In genomic region chr12:26411841-26412450, GRCm38 (mm10) we compare ENCODE assay signal across 10 mouse cellular contexts. TPM values are rescaled to one million over a fixed set of nuclear protein-coding genes. Genes with fewer than 3 reads are reported as not detected.
A peak's percentile ranks its signal among the peaks of the same experiment; 100 is the strongest.
DNase-seq lines count a peak whose midpoint lies in the region; ATAC-seq and TF ChIP-seq lines count a peak whose summit lies in the region.
"Had no signal": no experiment of that assay in that cellular context is flagged by ENCODE, and none has a peak within 500 bp of the region (broad histone marks: within the 10 kb centered on the region; RNA-seq: fewer than 3 reads in every experiment).

No protein-coding gene starts in this region.

- ATAC-seq in kidney, postnatal 0 days (replicated peaks; ENCODE audit: low FRiP score, low read depth) = no peak
- no peak for ATAC-seq in forebrain, embryonic 13.5 days
- no peak for ATAC-seq in midbrain, embryonic 14.5 days (ENCODE audit: low FRiP score, low TSS enrichment)

- H3K9ac ChIP-seq in kidney, postnatal 0 days (ENCODE audit: low read depth, low read length) = no peak overlapping the region
- H3K9ac ChIP-seq in forebrain, embryonic 13.5 days = no peak overlapping the region
- H3K9ac ChIP-seq in midbrain, embryonic 14.5 days (replicated peaks; ENCODE audit: low read length) = no peak overlapping the region

- TF ChIP-seq CTCF in kidney, postnatal 0 days (IDR thresholded peaks at IDR 0.05; ENCODE audit: low read depth) = no peak
- TF ChIP-seq CTCF in kidney, adult 2 months (conservative IDR thresholded peaks at IDR 0.05; ENCODE audit: insufficient read depth, insufficient read length, low read depth, low read length) = no peak

- H3K4me2 ChIP-seq in kidney, postnatal 0 days (ENCODE audit: low read length) = peak overlapping the region; percentile 92
- peak overlapping the region; percentile 83 for H3K4me2 ChIP-seq in forebrain, embryonic 13.5 days
- peak overlapping the region; percentile 86 for H3K4me2 ChIP-seq in midbrain, embryonic 14.5 days (ENCODE audit: low read length)

- no peak for TF ChIP-seq POLR2A in kidney, adult 2 months (IDR thresholded peaks at IDR 0.05; ENCODE audit: low read depth, low read length)

- H3K27me3 ChIP-seq in kidney, postnatal 0 days (ENCODE audit: insufficient read depth, low read length) = no peaks in the 10 kb centered on the region
- no peaks in the 10 kb centered on the region for H3K27me3 ChIP-seq in kidney, adult 2 months (replicated peaks; ENCODE audit: control insufficient read depth, insufficient read depth, low read length)
- H3K27me3 ChIP-seq in forebrain, embryonic 13.5 days = no peaks in the 10 kb centered on the region
- H3K27me3 ChIP-seq in midbrain, embryonic 14.5 days (ENCODE audit: control insufficient read depth, insufficient read depth, low read length) = no peaks in the 10 kb centered on the region

- peak; percentile 28 for DNase-seq in gastrocnemius, postnatal 25 days
- no peak for DNase-seq in gastrocnemius, postnatal 36 days
- DNase-seq in kidney, postnatal 0 days (ENCODE audit: low spot score) = no peak
- no peak for DNase-seq in kidney, adult 2 months
- no peak for DNase-seq in midbrain, embryonic 14.5 days
- no peak for DNase-seq in adrenal gland, postnatal 36 days
- DNase-seq in right cerebral cortex, adult 18-20 months = no peak
- DNase-seq: kidney, adult 9 months; left cerebral cortex, postnatal 4 days had no signal

- 0 out of 2 replicates have a peak overlapping the region, but pooled peaks have one; percentile 78 for H3K4me3 ChIP-seq in kidney, postnatal 0 days (replicated peaks; ENCODE audit: low read depth, low read length)
- no peak overlapping the region for H3K4me3 ChIP-seq in kidney, adult 2 months (ENCODE audit: insufficient read depth, low read depth, low read length)
- H3K4me3 ChIP-seq in forebrain, embryonic 13.5 days = 0 out of 2 replicates have a peak overlapping the region, but pooled peaks have one; percentile 77
- H3K4me3 ChIP-seq in midbrain, embryonic 14.5 days (replicated peaks; ENCODE audit: low read depth, low read length) = no peak overlapping the region

- intact Hi-C loops in gastrocnemius, postnatal 36 days (cut with DNase I) = no loop called here

- no peak overlapping the region for H3K27ac ChIP-seq in kidney, postnatal 0 days
- H3K27ac ChIP-seq in kidney, adult 2 months (ENCODE audit: insufficient read depth, low read depth, low read length) = no peak overlapping the region
- no peak overlapping the region for H3K27ac ChIP-seq in forebrain, embryonic 13.5 days
- H3K27ac ChIP-seq in midbrain, embryonic 14.5 days (replicated peaks; ENCODE audit: low read depth, low read length) = no peak overlapping the region

- no peaks in the 10 kb centered on the region for H3K36me3 ChIP-seq in kidney, postnatal 0 days (ENCODE audit: insufficient read depth, low read length)
- no peaks in the 10 kb centered on the region for H3K36me3 ChIP-seq in kidney, adult 2 months (ENCODE audit: control insufficient read depth, insufficient read depth, low read length)
- peaks cover 19% of the 10 kb centered on the region; the same call in 1 of the 2 replicates for H3K36me3 ChIP-seq in forebrain, embryonic 13.5 days (ENCODE audit: poor library complexity, severe bottlenecking)
- 0 out of 2 replicates have a peak, but pooled peaks cover 4% of the 10 kb centered on the region for H3K36me3 ChIP-seq in midbrain, embryonic 14.5 days (ENCODE audit: control insufficient read depth, insufficient read depth, low read length)

- peaks cover 33% of the 10 kb centered on the region for H3K4me1 ChIP-seq in kidney, postnatal 0 days (replicated peaks; ENCODE audit: insufficient read depth, low read length)
- H3K4me1 ChIP-seq in kidney, adult 2 months (ENCODE audit: control insufficient read depth, insufficient read depth, low read length) = no peaks in the 10 kb centered on the region
- peaks cover 68% of the 10 kb centered on the region for H3K4me1 ChIP-seq in forebrain, embryonic 13.5 days
- H3K4me1 ChIP-seq in midbrain, embryonic 14.5 days (ENCODE audit: control insufficient read depth, insufficient read depth, low read length) = peaks cover 26% of the 10 kb centered on the region

- 49% methylated on average over 10 of the region's 10 CpGs for WGBS in kidney, postnatal 0 days
- WGBS in kidney, adult 2 months = 63% methylated on average over 10 of the region's 10 CpGs
- WGBS in forebrain, embryonic 13.5 days = 49% methylated on average over 10 of the region's 10 CpGs
- WGBS in midbrain, embryonic 14.5 days = 76% methylated on average over 10 of the region's 10 CpGs

- H3K9me3 ChIP-seq in kidney, postnatal 0 days (replicated peaks; ENCODE audit: low read length) = no peaks in the 10 kb centered on the region
- H3K9me3 ChIP-seq in forebrain, embryonic 13.5 days (replicated peaks) = no peaks in the 10 kb centered on the region
- H3K9me3 ChIP-seq in midbrain, embryonic 14.5 days (ENCODE audit: control insufficient read depth, low read length) = no peaks in the 10 kb centered on the region

RNA-seq across cellular contexts. Expression of gene Rnf144a, which starts 3.1 kb away (rescaled TPM):
- 1 to 10 TPM; 7.0 to 8.7 TPM for total RNA-seq in gastrocnemius, postnatal 25 days (2021)
- total RNA-seq in gastrocnemius, postnatal 36 days (2021) = 1 to 10 TPM; 5.2 to 6.6 TPM
- polyA plus RNA-seq in kidney, postnatal 0 days (2015; fragmentation: Nextera tagmentation; extraction: Ambion mirVana) = 19.2 and 21.7 TPM in 2 replicates
- polyA plus RNA-seq in kidney, adult 2 months (2012; rRNA removed) = 12.6 and 12.7 TPM in 2 replicates
- polyA plus RNA-seq in forebrain, embryonic 13.5 days (2015; fragmentation: Nextera tagmentation; extraction: Ambion mirVana) = 36.8 and 40.3 TPM in 2 replicates
- 21.6 and 26.2 TPM in 2 replicates for polyA plus RNA-seq in midbrain, embryonic 14.5 days (2014; fragmentation: Nextera tagmentation; extraction: Ambion mirVana)
- total RNA-seq in adrenal gland, postnatal 36 days (2021) = 10 to 100 TPM; 20.9 to 23.6 TPM

RNA-seq across cellular contexts. Expression of gene Rsad2, which starts 44.3 kb away (rescaled TPM):
- under 1 TPM; 0.72 to 0.99 TPM for total RNA-seq in gastrocnemius, postnatal 25 days (2021)
- total RNA-seq in gastrocnemius, postnatal 36 days (2021) = 1 to 10 TPM in 1 of 2 experiments, under 1 TPM in 1; 0.48 to 1.7 TPM
- 36.2 and 39.0 TPM in 2 replicates for polyA plus RNA-seq in kidney, postnatal 0 days (2015; fragmentation: Nextera tagmentation; extraction: Ambion mirVana)
- polyA plus RNA-seq in kidney, adult 2 months (2012; rRNA removed) = 17.6 and 19.8 TPM in 2 replicates
- 0.28 and 0.63 TPM in 2 replicates for polyA plus RNA-seq in forebrain, embryonic 13.5 days (2015; fragmentation: Nextera tagmentation; extraction: Ambion mirVana)
- polyA plus RNA-seq in midbrain, embryonic 14.5 days (2014; fragmentation: Nextera tagmentation; extraction: Ambion mirVana) = 0.09 and 3.6 TPM in 2 replicates
- total RNA-seq in adrenal gland, postnatal 36 days (2021) = 10 to 100 TPM; 17.5 to 31.9 TPM

RNA-seq across cellular contexts. Expression of gene Cmpk2, which starts 57.1 kb away (rescaled TPM):
- total RNA-seq in gastrocnemius, postnatal 25 days (2021) = 1 to 10 TPM; 1.7 to 1.9 TPM
- 1 to 10 TPM; 1.7 to 2.1 TPM for total RNA-seq in gastrocnemius, postnatal 36 days (2021)
- 13.4 and 15.7 TPM in 2 replicates for polyA plus RNA-seq in kidney, postnatal 0 days (2015; fragmentation: Nextera tagmentation; extraction: Ambion mirVana)
- 13.9 and 15.0 TPM in 2 replicates for polyA plus RNA-seq in kidney, adult 2 months (2012; rRNA removed)
- polyA plus RNA-seq in forebrain, embryonic 13.5 days (2015; fragmentation: Nextera tagmentation; extraction: Ambion mirVana) = 5.9 and 6.4 TPM in 2 replicates
- 13.8 and 14.6 TPM in 2 replicates for polyA plus RNA-seq in midbrain, embryonic 14.5 days (2014; fragmentation: Nextera tagmentation; extraction: Ambion mirVana)
- 10 to 100 TPM; 12.4 to 24.0 TPM for total RNA-seq in adrenal gland, postnatal 36 days (2021)

Comparison
In these comparisons a context has a peak if more than half of its experiments do, and no peak if none do; other contexts are left out.
1. H3K4me3 ChIP-seq: peak in kidney, postnatal 0 days (single experiment) and forebrain, embryonic 13.5 days (single experiment); none in kidney, adult 2 months (single experiment) and midbrain, embryonic 14.5 days (single experiment).
2. Peak in every context shown above with its lines, with median percentiles within 50 percentile points of each other: H3K4me2 ChIP-seq.